Mouse (Mus musculus): ENCODE measurements around the gene 1700080E11Rik. TPM values are rescaled to one million over a fixed set of nuclear protein-coding genes. Genes with fewer than 3 reads are reported as not detected.
A peak's percentile ranks its signal among the peaks of the same experiment; 100 is the strongest.
"Not testable (repeated sequence)": the region's sequence is repeated elsewhere in the genome, so short reads cannot be mapped to it uniquely, and the experiment has no call there.

The 1700080E11Rik gene
- polyA plus RNA-seq, 1 experiment, result 365 TPM

DNA sequence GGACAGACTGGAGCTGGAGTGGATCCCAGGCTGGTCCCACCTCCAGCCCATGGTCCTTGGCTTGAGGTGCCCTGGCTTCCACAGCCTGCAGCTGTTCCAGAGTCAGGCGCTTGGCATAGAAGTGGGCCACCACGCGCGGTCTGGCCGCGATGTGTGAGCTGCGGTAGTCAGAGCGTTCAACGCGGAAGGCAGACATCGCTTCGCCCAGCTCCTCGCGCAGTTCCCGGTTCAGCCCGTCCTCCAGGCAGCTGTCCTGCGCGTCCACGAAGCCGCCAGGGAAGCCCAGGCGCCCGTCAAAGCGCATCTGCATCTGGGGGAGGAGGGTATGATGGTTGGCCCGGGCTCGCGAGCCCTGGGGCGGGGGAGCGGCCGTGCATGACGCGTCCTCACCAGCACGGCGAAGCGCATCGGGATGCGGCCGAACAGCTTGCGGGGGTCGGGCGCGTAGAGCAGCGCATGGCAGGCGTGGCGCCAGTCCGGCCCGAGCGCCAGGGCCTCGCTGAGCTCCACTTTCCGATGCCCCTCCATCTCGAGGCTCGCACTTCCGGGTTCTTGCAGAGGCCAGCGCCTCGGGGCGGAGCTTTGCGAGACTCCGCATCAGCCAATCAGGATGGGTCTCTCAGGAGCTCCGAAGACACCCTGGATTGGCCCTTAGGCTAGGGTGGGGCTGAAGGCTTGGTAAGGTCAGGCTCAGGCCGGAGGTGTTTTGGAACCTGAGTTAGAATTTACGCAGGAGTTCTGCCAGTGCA, 13.5 kb downstream of the 1700080E11Rik start, which contains the start of gene Nudt16:
TSS of gene Nudt16 (minus strand) at position 572 of the 749 bp plus-strand sequence.
- Histone ChIP-seq H3K36me3 (ENCODE audit: control insufficient read depth, insufficient read depth, low read length) (no peaks in the 10 kb centered on the region), H3K4me1 (ENCODE audit: control insufficient read depth, insufficient read depth, low read length) (peaks cover 9% of the 10 kb centered on the region), H3K27me3 (ENCODE audit: control insufficient read depth, insufficient read depth, low read length) (no peaks in the 10 kb centered on the region), H3K27ac (ENCODE audit: control insufficient read depth, insufficient read depth, low read depth, low read length) (peak within 1 kb of the TSS; percentile 94), H3K4me3 (ENCODE audit: control insufficient read depth, low read depth, low read length) (peak within 1 kb of the TSS; percentile 87)
- TF ChIP-seq POLR2A (IDR thresholded peaks at IDR 0.05; ENCODE audit: control insufficient read depth, low read depth, low read length) (peak; percentile 24; the same call in 1 of the 2 replicates), CTCF (IDR thresholded peaks at IDR 0.05; ENCODE audit: control insufficient read depth, insufficient read depth, insufficient replicate concordance, low read depth, low read length) (no peak)

DNA sequence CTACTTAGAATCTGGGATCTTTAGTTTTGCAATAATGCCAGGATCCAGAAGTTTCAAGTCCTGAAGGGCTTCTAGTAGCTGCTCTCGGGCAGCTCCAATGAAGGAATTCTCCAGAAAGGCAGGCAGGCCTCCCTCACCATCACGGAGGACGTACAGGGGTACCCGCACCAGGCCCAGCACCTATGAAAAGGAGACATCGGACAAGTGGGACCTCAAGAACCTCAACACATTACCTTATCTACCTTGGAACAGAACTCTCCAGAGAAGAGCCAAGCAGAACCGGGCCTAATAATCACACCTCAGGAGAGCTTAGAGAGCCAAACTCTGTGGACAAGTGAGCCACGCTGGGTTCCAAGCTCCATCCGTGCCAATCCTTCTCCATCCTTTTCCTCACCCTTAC, 14.6 kb downstream of the 1700080E11Rik start:
- no peak overlapping the region for H3K27ac ChIP-seq (ENCODE audit: control insufficient read depth, insufficient read depth, low read depth, low read length)
- peaks cover 9% of the 10 kb centered on the region for H3K4me1 ChIP-seq (ENCODE audit: control insufficient read depth, insufficient read depth, low read length)
- H3K27me3 ChIP-seq (ENCODE audit: control insufficient read depth, insufficient read depth, low read length), result no peaks in the 10 kb centered on the region
- TF ChIP-seq CTCF (IDR thresholded peaks at IDR 0.05; ENCODE audit: control insufficient read depth, insufficient read depth, insufficient replicate concordance, low read depth, low read length) (no peak), POLR2A (IDR thresholded peaks at IDR 0.05; ENCODE audit: control insufficient read depth, low read depth, low read length) (no peak)
- H3K36me3 ChIP-seq (ENCODE audit: control insufficient read depth, insufficient read depth, low read length), result no peaks in the 10 kb centered on the region
- H3K4me3 ChIP-seq (ENCODE audit: control insufficient read depth, low read depth, low read length), result no peak overlapping the region

DNA sequence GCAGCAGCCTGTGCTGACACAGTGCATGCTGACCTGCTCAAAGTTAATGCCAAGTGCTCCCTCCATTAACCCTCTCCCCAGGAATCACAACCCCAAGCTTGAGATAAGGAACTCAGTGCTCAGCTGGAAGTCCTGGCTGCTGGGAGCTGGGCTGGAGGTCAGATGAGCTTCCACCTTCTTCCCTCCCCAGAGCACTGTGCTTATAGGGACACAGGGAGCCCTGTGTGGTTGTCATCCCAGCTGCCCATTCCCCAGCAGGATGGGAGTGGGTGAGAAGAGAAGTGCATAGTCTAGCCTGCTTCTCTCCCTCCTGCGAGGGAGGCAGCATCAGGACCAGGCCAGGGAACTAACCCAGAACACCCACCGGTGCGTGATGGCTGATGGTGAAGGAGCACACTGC, 19.7 kb downstream of the 1700080E11Rik start:
- not testable (repeated sequence) for H3K4me3 ChIP-seq (ENCODE audit: control insufficient read depth, low read depth, low read length); H3K27ac ChIP-seq (ENCODE audit: control insufficient read depth, insufficient read depth, low read depth, low read length); H3K36me3 ChIP-seq (ENCODE audit: control insufficient read depth, insufficient read depth, low read length); H3K4me1 ChIP-seq (ENCODE audit: control insufficient read depth, insufficient read depth, low read length); H3K27me3 ChIP-seq (ENCODE audit: control insufficient read depth, insufficient read depth, low read length)

DNA sequence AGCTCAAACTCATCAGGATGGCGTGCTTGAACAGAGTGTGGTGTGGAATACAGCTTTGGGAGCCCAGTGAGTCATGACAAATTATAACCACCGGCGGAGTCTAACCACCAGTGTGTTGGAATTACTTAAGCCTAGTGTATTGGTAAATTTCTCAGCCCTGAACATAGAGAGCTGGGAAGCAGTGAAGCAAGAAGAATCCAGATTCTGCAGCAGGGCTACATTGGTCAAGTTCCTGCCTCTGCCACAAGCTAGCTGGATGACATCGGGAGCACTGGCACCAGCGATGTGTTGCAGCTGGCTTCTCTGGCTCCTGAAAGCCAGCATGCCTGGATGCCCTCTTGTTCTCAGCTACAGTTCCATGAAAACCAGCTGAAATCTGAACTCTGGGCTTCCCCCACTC, 41.0 kb downstream of the 1700080E11Rik start:
- H3K36me3 ChIP-seq (ENCODE audit: control insufficient read depth, insufficient read depth, low read length), result no peaks in the 10 kb centered on the region
- TF ChIP-seq CTCF (IDR thresholded peaks at IDR 0.05; ENCODE audit: control insufficient read depth, insufficient read depth, insufficient replicate concordance, low read depth, low read length) (no peak), POLR2A (IDR thresholded peaks at IDR 0.05; ENCODE audit: control insufficient read depth, low read depth, low read length) (no peak)
- no peak overlapping the region for H3K4me3 ChIP-seq (ENCODE audit: control insufficient read depth, low read depth, low read length)
- no peak overlapping the region for H3K27ac ChIP-seq (ENCODE audit: control insufficient read depth, insufficient read depth, low read depth, low read length)
- no peaks in the 10 kb centered on the region; the same call in none of the 2 replicates for H3K4me1 ChIP-seq (ENCODE audit: control insufficient read depth, insufficient read depth, low read length)
- H3K27me3 ChIP-seq (ENCODE audit: control insufficient read depth, insufficient read depth, low read length), result no peaks in the 10 kb centered on the region

DNA sequence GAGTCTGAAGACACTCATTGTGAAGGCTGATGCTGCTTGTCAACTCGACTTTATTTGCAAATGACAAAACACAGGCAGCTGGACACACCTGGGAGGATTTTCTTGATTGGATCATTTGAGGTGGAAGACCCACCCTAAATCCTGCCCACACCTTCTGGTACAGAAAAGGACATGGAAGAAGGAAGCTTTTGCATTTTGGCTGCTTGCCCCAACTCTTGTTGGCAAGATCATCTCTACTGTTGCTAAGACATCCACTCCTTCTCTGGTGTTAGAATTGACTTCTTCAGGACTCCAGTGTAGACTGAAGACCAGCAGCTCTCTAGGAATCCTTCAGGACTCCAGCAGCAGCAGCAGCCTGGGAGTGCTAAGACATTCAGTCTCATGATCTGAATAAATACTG, 43.0 kb downstream of the 1700080E11Rik start:
- Histone ChIP-seq H3K27me3 (ENCODE audit: control insufficient read depth, insufficient read depth, low read length) (no peaks in the 10 kb centered on the region), H3K27ac (ENCODE audit: control insufficient read depth, insufficient read depth, low read depth, low read length) (no peak overlapping the region), H3K4me1 (ENCODE audit: control insufficient read depth, insufficient read depth, low read length) (no peaks in the 10 kb centered on the region; the same call in none of the 2 replicates), H3K4me3 (ENCODE audit: control insufficient read depth, low read depth, low read length) (no peak overlapping the region), H3K36me3 (ENCODE audit: control insufficient read depth, insufficient read depth, low read length) (no peaks in the 10 kb centered on the region)
- TF ChIP-seq POLR2A (IDR thresholded peaks at IDR 0.05; ENCODE audit: control insufficient read depth, low read depth, low read length) (no peak), CTCF (IDR thresholded peaks at IDR 0.05; ENCODE audit: control insufficient read depth, insufficient read depth, insufficient replicate concordance, low read depth, low read length) (no peak)

DNA sequence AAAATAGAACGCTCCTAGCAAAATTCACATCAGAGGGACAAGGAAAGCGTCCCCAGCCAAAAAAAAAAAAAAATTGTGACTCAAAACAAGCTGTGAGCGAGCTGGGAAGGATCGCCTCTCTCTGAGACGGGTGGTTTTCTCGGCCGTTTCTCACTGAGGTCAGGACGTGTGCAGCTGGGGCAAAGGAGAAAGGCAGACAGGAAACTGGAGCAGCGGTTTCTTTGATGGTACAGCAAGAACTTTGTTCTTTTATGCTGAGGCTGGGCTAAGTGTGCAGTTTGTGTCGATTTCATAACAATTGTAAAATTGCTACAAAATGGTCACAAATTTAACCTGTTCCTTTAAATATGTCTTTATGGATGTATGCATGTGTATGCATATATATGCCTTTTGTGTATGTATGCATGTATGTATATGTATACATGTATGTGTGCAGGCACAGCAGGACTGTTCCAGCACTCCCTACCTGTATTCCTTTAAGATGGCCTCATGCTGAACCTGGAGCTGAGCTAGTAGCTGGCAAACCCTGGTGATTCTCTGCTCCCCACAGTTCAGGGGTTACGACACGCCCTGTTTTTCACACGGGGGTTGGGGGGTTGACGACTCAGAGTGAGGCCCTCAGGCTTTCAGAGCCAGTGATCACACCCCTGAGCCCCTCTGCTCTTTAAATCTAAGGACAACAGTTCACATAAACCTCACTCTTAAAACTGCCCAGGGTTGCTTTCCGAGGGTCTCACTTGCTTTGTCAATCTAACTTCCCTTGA, 43.9 kb downstream of the 1700080E11Rik start:
- H3K4me1 ChIP-seq (ENCODE audit: control insufficient read depth, insufficient read depth, low read length), result no peaks in the 10 kb centered on the region; the same call in none of the 2 replicates
- no peak for TF ChIP-seq CTCF (IDR thresholded peaks at IDR 0.05; ENCODE audit: control insufficient read depth, insufficient read depth, insufficient replicate concordance, low read depth, low read length)
- no peak for TF ChIP-seq POLR2A (IDR thresholded peaks at IDR 0.05; ENCODE audit: control insufficient read depth, low read depth, low read length)
- no peaks in the 10 kb centered on the region for H3K27me3 ChIP-seq (ENCODE audit: control insufficient read depth, insufficient read depth, low read length)

More for the DNA sequence above, 43.9 kb downstream of the 1700080E11Rik start:
- Histone ChIP-seq H3K36me3 (ENCODE audit: control insufficient read depth, insufficient read depth, low read length) (no peaks in the 10 kb centered on the region), H3K4me3 (ENCODE audit: control insufficient read depth, low read depth, low read length) (no peak overlapping the region), H3K27ac (ENCODE audit: control insufficient read depth, insufficient read depth, low read depth, low read length) (no peak overlapping the region)

Other genes with a start within 250 kb of the 1700080E11Rik start
- 32.0 and 34.0 TPM in 2 replicates for gene Mrpl3, start 91.9 kb downstream of the 1700080E11Rik start, polyA plus RNA-seq (2012; rRNA removed)
- gene Nudt16, start 13.3 kb downstream of the 1700080E11Rik start, polyA plus RNA-seq (2012; rRNA removed), result 3.7 and 4.0 TPM in 2 replicates

Data from testis, adult 2 months (tissue).